Mouse (Mus musculus) thymus, postnatal 14 days (tissue): ENCODE results near the gene Olfr479.
"Not testable (repeated sequence)": the region's sequence is repeated elsewhere in the genome, so short reads cannot be mapped to it uniquely, and the experiment has no call there.

Experiments
- DNase-seq: peaks from one replicate; pipeline ENCODE4 v3.0.0; 2021

The Olfr479 gene

DNA sequence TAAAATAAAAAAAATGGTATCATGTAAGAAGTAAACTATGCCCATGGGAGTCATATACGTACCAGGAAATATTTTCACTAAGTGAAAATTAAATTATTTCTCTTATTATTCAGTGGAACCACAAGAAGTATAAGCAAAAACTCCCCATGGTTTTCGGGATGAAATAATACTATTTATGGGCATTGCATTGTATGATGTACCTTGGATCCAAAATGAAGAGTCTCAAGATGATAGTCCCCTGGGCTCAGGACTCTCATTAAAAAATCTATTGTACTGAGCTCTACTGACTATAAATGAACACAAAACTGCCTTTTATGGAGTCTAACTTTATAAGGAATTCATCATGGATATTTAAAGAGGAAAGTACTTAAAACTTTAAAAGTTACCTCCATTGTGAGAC, at the start of gene Olfr479:
Gene Olfr479 (plus strand): TSS at position 301 of the 400 bp plus-strand sequence.
- DNase-seq: no peak

DNA sequence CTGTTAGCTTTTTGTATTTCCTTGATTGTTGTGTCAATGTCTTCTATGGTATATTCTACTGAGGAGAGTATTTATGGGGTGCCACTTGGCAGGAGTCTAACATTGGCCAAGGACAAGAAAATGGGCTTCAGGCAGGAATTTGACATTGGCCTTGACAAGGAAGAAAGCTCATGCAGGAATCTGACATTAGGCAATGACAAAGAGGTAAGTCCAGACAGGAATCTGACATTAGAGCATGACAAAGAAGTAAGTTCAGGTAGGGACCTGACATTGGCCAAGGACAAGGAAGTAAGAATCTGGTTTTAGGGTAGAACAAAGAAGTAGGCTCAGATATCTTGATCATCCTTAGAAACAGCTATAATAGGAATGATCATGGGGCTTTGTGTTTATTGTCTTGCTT, 36.2 kb upstream of the Olfr479 start:
- DNase-seq: not testable (repeated sequence)

DNA sequence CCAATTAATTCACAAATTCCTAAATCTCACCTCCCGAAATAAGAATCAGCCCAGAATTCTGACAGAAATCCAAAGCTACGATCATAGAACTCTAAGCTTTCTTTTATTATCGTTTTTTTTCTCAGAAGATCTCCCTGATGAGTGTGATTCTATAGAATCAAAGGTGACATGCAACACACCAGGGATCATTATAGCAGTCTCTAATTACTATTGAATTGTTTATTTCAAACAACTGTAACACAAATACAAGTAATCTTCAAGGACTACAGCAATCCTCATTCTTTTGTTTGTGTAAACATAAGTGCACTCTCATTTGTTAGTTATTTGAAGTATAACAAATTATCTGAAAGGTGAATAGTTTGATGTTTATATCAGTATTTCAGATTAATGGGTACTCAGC, 16.6 kb upstream of the Olfr479 start, which contains the start of gene Olfr478:
Gene Olfr478 (minus strand): TSS at position 101 of the 400 bp plus-strand sequence.
- no peak for DNase-seq

DNA sequence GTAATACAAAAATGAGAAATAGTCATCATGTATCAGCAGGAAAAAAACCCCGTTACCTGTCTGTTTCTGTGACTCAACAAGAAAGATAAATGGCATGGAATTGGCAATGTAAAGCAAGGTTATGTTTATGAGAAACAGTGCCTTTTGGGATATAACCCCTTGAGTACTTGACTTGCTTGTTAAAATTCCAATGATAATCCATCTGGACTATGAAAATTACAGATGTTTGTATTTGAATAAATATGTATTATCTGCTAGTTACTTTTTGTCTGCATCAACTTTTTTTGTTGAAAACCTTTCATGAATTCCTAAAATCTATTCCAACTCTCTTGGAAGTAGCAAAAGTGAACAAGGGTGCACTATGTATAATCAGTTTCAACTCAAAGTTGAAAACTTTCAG, 16.8 kb downstream of the Olfr479 start, which contains the start of gene Olfr480:
Gene Olfr480 (minus strand): TSS at position 101 of the 400 bp plus-strand sequence.
- DNase-seq: no peak

DNA sequence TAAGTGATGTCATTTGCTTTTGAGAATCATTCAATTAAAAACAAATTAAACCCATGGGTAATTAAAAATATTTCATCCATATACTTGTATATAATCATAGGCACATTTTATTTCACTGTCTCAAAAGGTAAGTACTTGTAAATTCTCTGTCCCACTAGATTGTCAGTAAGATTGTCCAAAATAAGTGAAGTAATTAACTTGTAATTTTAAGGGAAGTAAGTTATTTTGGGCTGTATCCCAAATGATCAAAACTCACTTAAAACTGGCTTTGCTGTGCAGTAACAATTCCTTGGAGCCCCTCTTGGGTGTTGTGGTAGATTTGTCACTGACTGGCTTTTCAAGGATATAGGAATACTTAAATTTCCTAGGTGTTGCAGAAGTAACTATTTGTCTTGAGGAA, 29.1 kb downstream of the Olfr479 start, which contains the start of gene Olfr481:
Gene Olfr481 (plus strand): TSS at position 301 of the 400 bp plus-strand sequence.
- DNase-seq: no peak

DNA sequence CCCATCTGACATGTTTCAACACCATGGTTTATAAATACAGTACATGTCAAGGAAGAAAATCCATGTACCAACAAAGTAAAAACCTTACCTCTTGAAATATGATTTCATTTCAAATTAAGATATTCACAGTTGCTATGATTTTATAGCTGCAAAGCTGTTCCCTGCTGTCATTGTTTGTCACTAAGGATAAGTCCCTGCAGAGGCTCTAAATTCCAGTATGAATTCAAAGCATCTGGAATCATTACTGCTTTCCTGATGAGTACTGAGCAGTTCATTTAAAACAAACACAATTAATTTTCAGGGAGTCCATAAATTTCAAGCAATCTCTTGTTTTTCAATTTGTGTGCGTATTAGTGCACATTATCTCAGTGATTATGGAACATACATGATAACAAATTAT, 47.0 kb downstream of the Olfr479 start, which contains the start of gene Olfr482:
Gene Olfr482 (minus strand): TSS at position 101 of the 400 bp plus-strand sequence.
- no peak for DNase-seq

DNA sequence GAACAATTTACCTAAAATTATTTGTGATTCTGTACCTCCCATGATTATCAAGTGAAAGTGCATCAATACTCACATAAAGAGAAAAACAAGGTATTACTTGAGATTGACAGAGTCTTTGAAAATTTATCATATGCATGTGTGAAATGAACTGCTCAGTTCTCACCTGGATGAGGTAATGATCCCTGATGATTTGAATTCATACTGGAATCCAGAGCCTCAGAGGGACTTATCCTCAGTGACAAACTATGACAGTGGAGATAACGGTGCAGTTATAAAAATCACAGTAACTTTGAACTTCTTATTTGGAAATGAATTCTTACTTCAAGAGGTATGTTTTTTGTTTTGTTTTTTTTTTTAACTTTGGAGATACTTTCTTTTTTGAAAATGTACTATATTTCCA, 50.1 kb downstream of the Olfr479 start, which contains the start of gene Olfr483:
Gene Olfr483 (plus strand): TSS at position 301 of the 400 bp plus-strand sequence.
- no peak for DNase-seq
